Mouse (Mus musculus): ENCODE measurements at regions not wholly inside any gene's neighbourhood (a gene's known extent, or its start where the extent isn't known, plus 50 kb on each side); places are given as distances from the start of the nearest gene placed in this dataset.

GRCm38 (mm10) chr17:14517368-14517767 is 176.7 kb downstream of the Thbs2 start:
- Histone ChIP-seq H3K4me3 (ENCODE audit: insufficient read depth, low read depth, low read length) (no peak overlapping the region), H3K27ac (ENCODE audit: insufficient read depth, low read depth, low read length) (no peak overlapping the region), H3K4me1 (ENCODE audit: control insufficient read depth, insufficient read depth, low read length) (no peaks in the 10 kb centered on the region)
- WGBS = 96% methylated on average over 5 of the region's 5 CpGs
- TF ChIP-seq POLR2A (IDR thresholded peaks at IDR 0.05; ENCODE audit: insufficient read depth, low read depth, low read length) (no peak), CTCF (IDR thresholded peaks at IDR 0.05; ENCODE audit: insufficient read depth, low read depth, low read length) (no peak)

GRCm38 (mm10) chr17:14516097-14516496 is 177.9 kb downstream of the Thbs2 start:
- H3K4me1 ChIP-seq (ENCODE audit: control insufficient read depth, insufficient read depth, low read length) = no peaks in the 10 kb centered on the region
- H3K4me3 ChIP-seq (ENCODE audit: insufficient read depth, low read depth, low read length) = no peak overlapping the region
- 24% methylated on average over 8 of the region's 8 CpGs for whole genome bisulfite sequencing
- H3K27ac ChIP-seq (ENCODE audit: insufficient read depth, low read depth, low read length) = no peak overlapping the region
- peak; percentile 50; the same call in 1 of the 2 replicates for TF ChIP-seq CTCF (IDR thresholded peaks at IDR 0.05; ENCODE audit: insufficient read depth, low read depth, low read length)
- no peak for TF ChIP-seq POLR2A (IDR thresholded peaks at IDR 0.05; ENCODE audit: insufficient read depth, low read depth, low read length)

- Histone ChIP-seq H3K27ac (ENCODE audit: insufficient read depth, low read depth, low read length) (no peak overlapping the region), H3K4me3 (ENCODE audit: insufficient read depth, low read depth, low read length) (no peak overlapping the region), H3K4me1 (ENCODE audit: control insufficient read depth, insufficient read depth, low read length) (no peaks in the 10 kb centered on the region)
- WGBS = 83% methylated on average over 4 of the region's 4 CpGs
- TF ChIP-seq CTCF (IDR thresholded peaks at IDR 0.05; ENCODE audit: insufficient read depth, low read depth, low read length) (no peak), POLR2A (IDR thresholded peaks at IDR 0.05; ENCODE audit: insufficient read depth, low read depth, low read length) (no peak)
Measured at GRCm38 (mm10) chr17:14513454-14513853, 180.6 kb downstream of the Thbs2 start.

- Histone ChIP-seq H3K27ac (ENCODE audit: insufficient read depth, low read depth, low read length) (no peak overlapping the region), H3K4me3 (ENCODE audit: insufficient read depth, low read depth, low read length) (no peak overlapping the region), H3K4me1 (ENCODE audit: control insufficient read depth, insufficient read depth, low read length) (no peaks in the 10 kb centered on the region)
- TF ChIP-seq CTCF (IDR thresholded peaks at IDR 0.05; ENCODE audit: insufficient read depth, low read depth, low read length) (no peak), POLR2A (IDR thresholded peaks at IDR 0.05; ENCODE audit: insufficient read depth, low read depth, low read length) (no peak)
- WGBS = 78% methylated on average over 6 of the region's 6 CpGs
Measured at GRCm38 (mm10) chr17:14510486-14510885, 183.5 kb downstream of the Thbs2 start.

- WGBS = 92% methylated on average over 3 of the region's 3 CpGs
- H3K27ac ChIP-seq (ENCODE audit: insufficient read depth, low read depth, low read length) = no peak overlapping the region
- TF ChIP-seq CTCF (IDR thresholded peaks at IDR 0.05; ENCODE audit: insufficient read depth, low read depth, low read length) = no peak
- no peak for TF ChIP-seq POLR2A (IDR thresholded peaks at IDR 0.05; ENCODE audit: insufficient read depth, low read depth, low read length)
- H3K4me3 ChIP-seq (ENCODE audit: insufficient read depth, low read depth, low read length) = no peak overlapping the region
- H3K4me1 ChIP-seq (ENCODE audit: control insufficient read depth, insufficient read depth, low read length) = no peaks in the 10 kb centered on the region
Measured at GRCm38 (mm10) chr17:14507111-14507510, 186.9 kb downstream of the Thbs2 start.

GRCm38 (mm10) chr17:14506123-14506522 is 187.9 kb downstream of the Thbs2 start:
- Histone ChIP-seq H3K4me3 (ENCODE audit: insufficient read depth, low read depth, low read length) (no peak overlapping the region), H3K4me1 (ENCODE audit: control insufficient read depth, insufficient read depth, low read length) (no peaks in the 10 kb centered on the region), H3K27ac (ENCODE audit: insufficient read depth, low read depth, low read length) (no peak overlapping the region)
- TF ChIP-seq CTCF (IDR thresholded peaks at IDR 0.05; ENCODE audit: insufficient read depth, low read depth, low read length) (no peak), POLR2A (IDR thresholded peaks at IDR 0.05; ENCODE audit: insufficient read depth, low read depth, low read length) (no peak)

- 79% methylated on average over 4 of the region's 4 CpGs for WGBS
- TF ChIP-seq CTCF (IDR thresholded peaks at IDR 0.05; ENCODE audit: insufficient read depth, low read depth, low read length) (no peak), POLR2A (IDR thresholded peaks at IDR 0.05; ENCODE audit: insufficient read depth, low read depth, low read length) (no peak)
- Histone ChIP-seq H3K4me3 (ENCODE audit: insufficient read depth, low read depth, low read length) (no peak overlapping the region), H3K27ac (ENCODE audit: insufficient read depth, low read depth, low read length) (no peak overlapping the region), H3K4me1 (ENCODE audit: control insufficient read depth, insufficient read depth, low read length) (no peaks in the 10 kb centered on the region)
Measured at GRCm38 (mm10) chr17:14505415-14505814, 188.6 kb downstream of the Thbs2 start.

GRCm38 (mm10) chr17:14503670-14504069 is 190.4 kb downstream of the Thbs2 start:
- Histone ChIP-seq H3K27ac (ENCODE audit: insufficient read depth, low read depth, low read length) (no peak overlapping the region), H3K4me1 (ENCODE audit: control insufficient read depth, insufficient read depth, low read length) (no peaks in the 10 kb centered on the region), H3K4me3 (ENCODE audit: insufficient read depth, low read depth, low read length) (no peak overlapping the region)
- TF ChIP-seq CTCF (IDR thresholded peaks at IDR 0.05; ENCODE audit: insufficient read depth, low read depth, low read length) (no peak), POLR2A (IDR thresholded peaks at IDR 0.05; ENCODE audit: insufficient read depth, low read depth, low read length) (no peak)
- WGBS = 78% methylated on average over 1 of the region's 1 CpGs

GRCm38 (mm10) chr17:14501341-14501740 is 192.7 kb downstream of the Thbs2 start:
- Histone ChIP-seq H3K4me3 (ENCODE audit: insufficient read depth, low read depth, low read length) (no peak overlapping the region), H3K27ac (ENCODE audit: insufficient read depth, low read depth, low read length) (no peak overlapping the region), H3K4me1 (ENCODE audit: control insufficient read depth, insufficient read depth, low read length) (no peaks in the 10 kb centered on the region)
- TF ChIP-seq POLR2A (IDR thresholded peaks at IDR 0.05; ENCODE audit: insufficient read depth, low read depth, low read length) (no peak), CTCF (IDR thresholded peaks at IDR 0.05; ENCODE audit: insufficient read depth, low read depth, low read length) (no peak)
- 80% methylated on average over 2 of the region's 2 CpGs for WGBS

GRCm38 (mm10) chr17:14497086-14497485 is 196.9 kb downstream of the Thbs2 start:
- no peak overlapping the region for H3K27ac ChIP-seq (ENCODE audit: insufficient read depth, low read depth, low read length)
- no peaks in the 10 kb centered on the region for H3K4me1 ChIP-seq (ENCODE audit: control insufficient read depth, insufficient read depth, low read length)
- whole genome bisulfite sequencing = 91% methylated on average over 15 of the region's 15 CpGs
- H3K4me3 ChIP-seq (ENCODE audit: insufficient read depth, low read depth, low read length) = no peak overlapping the region
- TF ChIP-seq POLR2A (IDR thresholded peaks at IDR 0.05; ENCODE audit: insufficient read depth, low read depth, low read length) = no peak
- TF ChIP-seq CTCF (IDR thresholded peaks at IDR 0.05; ENCODE audit: insufficient read depth, low read depth, low read length) = no peak

Measured in olfactory bulb, adult 2 months (tissue).